Mouse (Mus musculus) forebrain, embryonic 14.5 days (tissue): ENCODE measurements at regions not wholly inside any gene's neighbourhood (a gene's known extent, or its start where the extent isn't known, plus 50 kb on each side); places are given as distances from the start of the nearest gene placed in this dataset.

ENCODE experiments used
- ATAC-seq: fragments of 200-750 bp; cut with Nextera tagmentation; 2 replicates; pipeline ENCODE4 v1.8.0; 2017; ENCODE audit warnings: mild to moderate bottlenecking, moderate library complexity
- DNase-seq: peaks from one replicate; pipeline ENCODE4 v3.0.0-alpha.2; 2015; ENCODE audit warnings: low spot score
- H3K27ac ChIP-seq: fragments of 300-500 bp; sonication (generic); 2 replicates; pipeline ENCODE4 v1.5.1; 2014; ENCODE audit warnings: low read depth, mild to moderate bottlenecking, control low read depth, low read length, moderate library complexity
- H3K27me3 ChIP-seq: fragments of 300-500 bp; sonication (generic); replicated peaks from 2 replicates; pipeline ENCODE4 v1.6.1; 2014; ENCODE audit warnings: low read length, control low read depth, mixed read lengths; ENCODE audit not compliant: control insufficient read depth, insufficient read depth
- H3K36me3 ChIP-seq: fragments of 300-500 bp; sonication (generic); 2 replicates; pipeline ENCODE4 v1.6.1; 2014; ENCODE audit warnings: low read length, control low read depth; ENCODE audit not compliant: control insufficient read depth, insufficient read depth
- H3K4me1 ChIP-seq: fragments of 300-500 bp; sonication (generic); 2 replicates; pipeline ENCODE4 v1.6.1; 2014; ENCODE audit warnings: antibody characterized with exemption, low read length, control low read depth; ENCODE audit not compliant: control insufficient read depth, insufficient read depth
- H3K4me2 ChIP-seq: fragments of 300-500 bp; sonication (generic); 2 replicates; pipeline ENCODE4 v1.6.1; 2014; ENCODE audit warnings: mild to moderate bottlenecking, control low read depth, low read length
- H3K4me3 ChIP-seq: fragments of 300-500 bp; sonication (generic); 2 replicates; pipeline ENCODE4 v1.5.1; 2014; ENCODE audit warnings: low read depth, low read length, control low read depth
- H3K9ac ChIP-seq: fragments of 300-500 bp; sonication (generic); 2 replicates; pipeline ENCODE4 v1.6.1; 2014; ENCODE audit warnings: mild to moderate bottlenecking, low read length, control low read depth, moderate library complexity
- H3K9me3 ChIP-seq: fragments of 300-500 bp; sonication (generic); replicated peaks from 2 replicates; pipeline ENCODE4 v1.6.1; 2016; ENCODE audit warnings: low read length, control low read depth, mixed read lengths; ENCODE audit not compliant: control insufficient read depth
- WGBS: fragments of 180-500 bp; shearing (Covaris S2); extraction: QIAGEN DNeasy Blood & Tissue Kit; methylation state at CpG from one replicate; pipeline ENCODE4 v1.1.7; 2014; 5-methylcytosine and 5-hydroxymethylcytosine counted together

- 79% methylated on average over 2 of the region's 2 CpGs for WGBS
- DNase-seq (no peak), ATAC-seq (no peak)
- no peak overlapping the region for H3K27ac ChIP-seq
- no peaks in the 10 kb centered on the region for H3K9me3 ChIP-seq
- no peaks in the 10 kb centered on the region for H3K4me1 ChIP-seq
- no peaks in the 10 kb centered on the region for H3K36me3 ChIP-seq
- no peaks in the 10 kb centered on the region for H3K27me3 ChIP-seq
- H3K4me2 ChIP-seq, result no peak overlapping the region
- H3K4me3 ChIP-seq, result no peak overlapping the region
- H3K9ac ChIP-seq, result no peak overlapping the region
Observed at GRCm38 (mm10) chr2:107231680-107232079, 58.8 kb upstream of the Kcna4 start.

DNA sequence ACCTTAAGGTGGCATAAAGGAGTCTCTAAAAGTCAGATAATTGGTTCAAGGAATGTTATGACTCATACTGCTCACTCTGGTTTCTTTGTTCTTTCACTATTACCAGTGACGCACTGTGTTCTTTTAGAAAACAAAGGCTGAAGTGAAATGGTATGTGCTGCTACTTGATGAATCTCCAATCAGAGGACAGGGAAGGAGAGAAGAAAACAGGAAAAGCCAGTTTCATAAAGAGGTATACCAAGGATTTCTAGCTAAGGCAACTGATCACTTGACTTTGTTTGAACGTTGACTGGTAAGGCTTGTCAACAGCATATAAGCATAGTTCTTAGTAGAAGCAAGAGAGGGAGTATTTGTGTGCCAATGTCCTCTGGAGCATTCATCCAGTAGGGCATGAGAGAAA is 57.6 kb upstream of the Kcna4 start:
- DNase-seq (no peak), ATAC-seq (no peak)
- H3K9ac ChIP-seq, result no peak overlapping the region
- no peaks in the 10 kb centered on the region for H3K9me3 ChIP-seq
- H3K27ac ChIP-seq, result no peak overlapping the region
- no peak overlapping the region for H3K4me2 ChIP-seq
- no peaks in the 10 kb centered on the region for H3K27me3 ChIP-seq
- no peak overlapping the region for H3K4me3 ChIP-seq
- H3K4me1 ChIP-seq, result no peaks in the 10 kb centered on the region
- WGBS, result 50% methylated on average over 2 of the region's 2 CpGs
- H3K36me3 ChIP-seq, result no peaks in the 10 kb centered on the region
